Mouse (Mus musculus): ENCODE data around the gene Cdcp2. TPM values are rescaled to one million over a fixed set of nuclear protein-coding genes. Genes with fewer than 3 reads are reported as not detected.

Cdcp2 gene
- total and polyA plus RNA-seq, 3 experiments = 6.9 to 16.9 (median 13.4) TPM

DNA sequence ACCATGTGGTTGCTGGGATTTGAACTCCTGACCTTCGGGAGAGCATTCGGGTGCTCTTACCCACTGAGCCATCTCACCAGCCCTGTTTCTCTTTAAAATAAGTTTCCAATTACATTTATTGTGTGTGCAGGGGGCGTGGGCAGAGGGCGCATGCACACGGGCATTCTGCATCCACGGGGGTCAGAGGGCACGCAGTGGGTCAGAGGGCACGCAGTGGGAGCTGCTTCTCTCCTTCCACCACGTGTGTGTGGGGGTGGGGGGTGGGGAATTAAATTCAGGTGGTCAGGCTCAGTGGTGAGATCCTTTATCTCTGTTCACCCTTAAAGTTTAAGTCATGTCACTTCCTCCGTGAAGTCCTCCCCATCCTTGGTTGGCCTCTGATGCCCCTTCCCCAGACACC, 1.7 kb downstream of the Cdcp2 start:
- no peaks in the 10 kb centered on the region for H3K27me3 ChIP-seq (replicated peaks)
- dilution Hi-C loops (cut with MboI; ENCODE audit: extremely low pct_ligation_motif_present, extremely low pct_unique_long_range_greater_than_20kb, low sequenced_read_pairs) = no loop called here
- no peaks in the 10 kb centered on the region for H3K9me3 ChIP-seq (replicated peaks; ENCODE audit: low read length)
- H3K4me2 ChIP-seq (ENCODE audit: insufficient read depth, low read depth, poor library complexity, severe bottlenecking) = no peak overlapping the region
- no peak overlapping the region for H3K27ac ChIP-seq (ENCODE audit: insufficient read depth, low read depth)
- no peak for DNase-seq (ENCODE audit: extremely low read depth)
- no peak overlapping the region for H3K9ac ChIP-seq (ENCODE audit: insufficient read depth, low read depth)
- H3K4me3 ChIP-seq (replicated peaks in 1 of 3; ENCODE audit: low read depth in 2 of 3, low read length in 2 of 3, poor library complexity in 1 of 3) = no peak overlapping the region
- TF ChIP-seq ELF1 (IDR thresholded peaks at IDR 0.05; ENCODE audit: low read depth, low read length) = no peak
- TF ChIP-seq ZKSCAN1 (IDR thresholded peaks at IDR 0.05; ENCODE audit: borderline replicate concordance, low read depth, low read length) = peak; percentile 85
- no peaks in the 10 kb centered on the region for H3K79me2 ChIP-seq (replicated peaks; ENCODE audit: control insufficient read depth, extremely low read depth, insufficient read depth, poor library complexity, severe bottlenecking)
- peaks cover 24 to 47% of the 10 kb centered on the region in 2 experiments for H3K4me1 ChIP-seq (ENCODE audit: control insufficient read depth in 1 of 2, insufficient read depth in 2 of 2)
- peaks cover 0 to 47% of the 10 kb centered on the region in 2 experiments for H3K36me3 ChIP-seq (replicated peaks in 1 of 2; ENCODE audit: control insufficient read depth in 1 of 2, insufficient read depth in 1 of 2, low read length in 1 of 2)
- in situ Hi-C loops (cut with MboI; ENCODE audit: low pct_ligation_motif_present, low pct_unique_long_range_greater_than_20kb, low sequenced_read_pairs) = no loop called here

GRCm38 (mm10) chr4:107098791-107099525, 2.3 kb downstream of the Cdcp2 start:
- Histone ChIP-seq H3K79me2 (replicated peaks; ENCODE audit: control insufficient read depth, extremely low read depth, insufficient read depth, poor library complexity, severe bottlenecking) (no peaks in the 10 kb centered on the region), H3K27ac (ENCODE audit: insufficient read depth, low read depth) (no peak overlapping the region), H3K27me3 (replicated peaks) (no peaks in the 10 kb centered on the region), H3K4me1 (ENCODE audit: control insufficient read depth in 1 of 2, insufficient read depth in 2 of 2) (peaks cover 23 to 41% of the 10 kb centered on the region in 2 experiments), H3K9me3 (replicated peaks; ENCODE audit: low read length) (no peaks in the 10 kb centered on the region), H3K4me2 (ENCODE audit: insufficient read depth, low read depth, poor library complexity, severe bottlenecking) (no peak overlapping the region), H3K36me3 (replicated peaks in 1 of 2; ENCODE audit: control insufficient read depth in 1 of 2, insufficient read depth in 1 of 2, low read length in 1 of 2) (peaks cover 0 to 51% of the 10 kb centered on the region in 2 experiments), H3K4me3 (replicated peaks in 1 of 3; ENCODE audit: low read depth in 2 of 3, low read length in 2 of 3, poor library complexity in 1 of 3) (no peak overlapping the region), H3K9ac (ENCODE audit: insufficient read depth, low read depth) (no peak overlapping the region)
- dilution Hi-C loops (cut with MboI; ENCODE audit: extremely low pct_ligation_motif_present, extremely low pct_unique_long_range_greater_than_20kb, low sequenced_read_pairs) = no loop called here
- in situ Hi-C loops (cut with MboI; ENCODE audit: low pct_ligation_motif_present, low pct_unique_long_range_greater_than_20kb, low sequenced_read_pairs) = no loop called here
- DNase-seq (ENCODE audit: extremely low read depth) = no peak
- no peak for TF ChIP-seq NELFE (IDR thresholded peaks at IDR 0.05; ENCODE audit: low read depth, low read length)
- TF ChIP-seq CTCF (conservative IDR thresholded peaks at IDR 0.05 in 1 of 2, IDR thresholded peaks at IDR 0.05 in 1 of 2; ENCODE audit: low read depth in 2 of 2, low read length in 2 of 2) = no peak
- TF ChIP-seq POLR2AphosphoS2 (IDR thresholded peaks at IDR 0.05; ENCODE audit: low read depth, low read length) = no peak
- no peak for TF ChIP-seq MAFK (IDR thresholded peaks at IDR 0.05; ENCODE audit: insufficient replicate concordance, low read length)
- no peak for TF ChIP-seq SIN3A (IDR thresholded peaks at IDR 0.05; ENCODE audit: low read length)
- TF ChIP-seq TBP (conservative IDR thresholded peaks at IDR 0.05; ENCODE audit: low read depth, low read length) = no peak
- TF ChIP-seq UBTF (IDR thresholded peaks at IDR 0.05; ENCODE audit: low read depth, low read length) = no peak
- TF ChIP-seq IRF4 (IDR thresholded peaks at IDR 0.05; ENCODE audit: low read depth, low read length) = no peak
- TF ChIP-seq MYC (IDR thresholded peaks at IDR 0.05; ENCODE audit: low read depth, low read length) = no peak
- no peak for TF ChIP-seq E2F4 (IDR thresholded peaks at IDR 0.05; ENCODE audit: insufficient replicate concordance, low read depth, low read length)
- no peak for TF ChIP-seq PAX5 (IDR thresholded peaks at IDR 0.05; ENCODE audit: low read length)
- TF ChIP-seq CHD2 (IDR thresholded peaks at IDR 0.05; ENCODE audit: low read length) = no peak
- TF ChIP-seq POLR2A (IDR thresholded peaks at IDR 0.05; ENCODE audit: low read depth, low read length) = no peak
- TF ChIP-seq MAX (IDR thresholded peaks at IDR 0.05; ENCODE audit: low read length) = no peak
- no peak for TF ChIP-seq MEF2A (IDR thresholded peaks at IDR 0.05; ENCODE audit: borderline replicate concordance, low read depth, low read length)
- no peak for TF ChIP-seq USF1 (IDR thresholded peaks at IDR 0.05; ENCODE audit: low read depth, low read length)
- TF ChIP-seq SMC3 (IDR thresholded peaks at IDR 0.05; ENCODE audit: low read depth, low read length) = no peak
- no peak for TF ChIP-seq RCOR1 (conservative IDR thresholded peaks at IDR 0.05; ENCODE audit: low read depth, low read length)
